Mouse (Mus musculus) lung, postnatal 4 days (tissue): Measurements from ENCODE around the gene Baz1b.
"Not testable (repeated sequence)": the region's sequence is repeated elsewhere in the genome, so short reads cannot be mapped to it uniquely, and the experiment has no call there.

ENCODE experiments used
- DNase-seq, 2 experiments: peaks; one replicate each; pipeline ENCODE4 v3.0.0; 2021

Gene Baz1b

GRCm38 (mm10) chr5:135180796-135181195 is 6.3 kb upstream of the Baz1b start:
- DNase-seq, result no peak

GRCm38 (mm10) chr5:135181776-135182175 is 5.3 kb upstream of the Baz1b start:
- no peak for DNase-seq

GRCm38 (mm10) chr5:135183131-135183861 is 3.8 kb upstream of the Baz1b start:
- peak; percentile 34 to 52 for DNase-seq

GRCm38 (mm10) chr5:135185016-135185415 is 2.0 kb upstream of the Baz1b start:
- DNase-seq, result no peak

GRCm38 (mm10) chr5:135185596-135185995 is 1.5 kb upstream of the Baz1b start:
- peak in 1 of 2 experiments; percentile 23 for DNase-seq

- no peak for DNase-seq
These were observed 838 bp upstream of the Baz1b start for GRCm38 (mm10) chr5:135186231-135186620.

- DNase-seq, result peak in 1 of 2 experiments; percentile 47
These were observed 517 bp downstream of the Baz1b start for GRCm38 (mm10) chr5:135187349-135188213.

GRCm38 (mm10) chr5:135188214-135188554 is 1.1 kb downstream of the Baz1b start:
- no peak for DNase-seq

GRCm38 (mm10) chr5:135189281-135190022 is 2.4 kb downstream of the Baz1b start:
- no peak for DNase-seq

- DNase-seq, result peak; percentile 18 to 83
These were observed 4.6 kb downstream of the Baz1b start for GRCm38 (mm10) chr5:135191620-135192019.

GRCm38 (mm10) chr5:135192431-135192830 is 5.4 kb downstream of the Baz1b start:
- DNase-seq, result no peak

- DNase-seq, result no peak
These were observed 9.3 kb downstream of the Baz1b start for GRCm38 (mm10) chr5:135196367-135196766.

- DNase-seq, result no peak
These were observed 15.7 kb downstream of the Baz1b start for GRCm38 (mm10) chr5:135202763-135203162.

GRCm38 (mm10) chr5:135208197-135208596 is 21.1 kb downstream of the Baz1b start:
- DNase-seq, result no peak

- no peak for DNase-seq
These were observed 29.8 kb downstream of the Baz1b start for GRCm38 (mm10) chr5:135216871-135217270.

- DNase-seq, result no peak
These were observed 33.9 kb downstream of the Baz1b start for GRCm38 (mm10) chr5:135220941-135221340.

- no peak for DNase-seq
These were observed 35.0 kb downstream of the Baz1b start for GRCm38 (mm10) chr5:135222066-135222465.

GRCm38 (mm10) chr5:135224169-135224568 is 37.1 kb downstream of the Baz1b start:
- DNase-seq, result no peak

- not testable (repeated sequence) for DNase-seq
These were observed 38.8 kb downstream of the Baz1b start for GRCm38 (mm10) chr5:135225879-135226278.

GRCm38 (mm10) chr5:135230186-135230585 is 43.1 kb downstream of the Baz1b start:
- no peak for DNase-seq

GRCm38 (mm10) chr5:135233166-135233920 is 46.3 kb downstream of the Baz1b start:
- no peak for DNase-seq

- peak in 1 of 2 experiments; percentile 62 for DNase-seq
These were observed 49.5 kb downstream of the Baz1b start for GRCm38 (mm10) chr5:135236571-135236970.

- no peak for DNase-seq
These were observed 51.8 kb downstream of the Baz1b start for GRCm38 (mm10) chr5:135238832-135239231.
